Mouse (Mus musculus): Measurements from ENCODE around the gene Zmynd15. TPM values are rescaled to one million over a fixed set of nuclear protein-coding genes. Genes with fewer than 3 reads are reported as not detected.

Zmynd15 gene
- polyA plus RNA-seq, 1 experiment, result 1.3 TPM

- Histone ChIP-seq H3K27me3 (ENCODE audit: control insufficient read depth, insufficient read depth, low read length, poor library complexity, severe bottlenecking) (no peaks in the 10 kb centered on the region), H3K27ac (ENCODE audit: insufficient read depth, low read length) (no peak overlapping the region), H3K9ac (ENCODE audit: low read depth, poor library complexity, severe bottlenecking) (no peak overlapping the region), H3K4me1 (ENCODE audit: control insufficient read depth, insufficient read depth, low read length) (no peaks in the 10 kb centered on the region), H3K9me3 (replicated peaks; ENCODE audit: control insufficient read depth, insufficient read depth, low read length, poor library complexity, severe bottlenecking) (no peaks in the 10 kb centered on the region), H3K36me3 (ENCODE audit: control insufficient read depth, insufficient read depth, low read length, poor library complexity, severe bottlenecking) (no peaks in the 10 kb centered on the region), H3K4me3 (ENCODE audit: low read depth, low read length) (no peak overlapping the region)
- no peak for TF ChIP-seq POLR2A (IDR thresholded peaks at IDR 0.05; ENCODE audit: insufficient read depth, low read length)
- no peak for TF ChIP-seq EP300 (IDR thresholded peaks at IDR 0.05; ENCODE audit: insufficient read depth, low read depth, low read length)
- TF ChIP-seq CTCF (IDR thresholded peaks at IDR 0.05; ENCODE audit: low read depth, low read length), result no peak
Observed at GRCm38 (mm10) chr11:70485498-70485897, 26.3 kb downstream of the Zmynd15 start.

- Histone ChIP-seq H3K9ac (ENCODE audit: low read depth, poor library complexity, severe bottlenecking) (no peak overlapping the region), H3K9me3 (replicated peaks; ENCODE audit: control insufficient read depth, insufficient read depth, low read length, poor library complexity, severe bottlenecking) (no peaks in the 10 kb centered on the region), H3K36me3 (ENCODE audit: control insufficient read depth, insufficient read depth, low read length, poor library complexity, severe bottlenecking) (no peaks in the 10 kb centered on the region), H3K4me1 (ENCODE audit: control insufficient read depth, insufficient read depth, low read length) (no peaks in the 10 kb centered on the region), H3K27ac (ENCODE audit: insufficient read depth, low read length) (no peak overlapping the region), H3K4me3 (ENCODE audit: low read depth, low read length) (no peak overlapping the region), H3K27me3 (ENCODE audit: control insufficient read depth, insufficient read depth, low read length, poor library complexity, severe bottlenecking) (no peaks in the 10 kb centered on the region)
- TF ChIP-seq EP300 (IDR thresholded peaks at IDR 0.05; ENCODE audit: insufficient read depth, low read depth, low read length) (no peak), POLR2A (IDR thresholded peaks at IDR 0.05; ENCODE audit: insufficient read depth, low read length) (no peak), CTCF (IDR thresholded peaks at IDR 0.05; ENCODE audit: low read depth, low read length) (no peak)
Observed at GRCm38 (mm10) chr11:70487816-70488215, 28.6 kb downstream of the Zmynd15 start.

- no peaks in the 10 kb centered on the region for H3K27me3 ChIP-seq (ENCODE audit: control insufficient read depth, insufficient read depth, low read length, poor library complexity, severe bottlenecking)
- TF ChIP-seq CTCF (IDR thresholded peaks at IDR 0.05; ENCODE audit: low read depth, low read length) (no peak), POLR2A (IDR thresholded peaks at IDR 0.05; ENCODE audit: insufficient read depth, low read length) (no peak), EP300 (IDR thresholded peaks at IDR 0.05; ENCODE audit: insufficient read depth, low read depth, low read length) (no peak)
- H3K4me1 ChIP-seq (ENCODE audit: control insufficient read depth, insufficient read depth, low read length), result no peaks in the 10 kb centered on the region
- H3K9me3 ChIP-seq (replicated peaks; ENCODE audit: control insufficient read depth, insufficient read depth, low read length, poor library complexity, severe bottlenecking), result no peaks in the 10 kb centered on the region
- H3K36me3 ChIP-seq (ENCODE audit: control insufficient read depth, insufficient read depth, low read length, poor library complexity, severe bottlenecking), result no peaks in the 10 kb centered on the region
- H3K4me3 ChIP-seq (ENCODE audit: low read depth, low read length), result no peak overlapping the region
- H3K27ac ChIP-seq (ENCODE audit: insufficient read depth, low read length), result no peak overlapping the region
- no peak overlapping the region for H3K9ac ChIP-seq (ENCODE audit: low read depth, poor library complexity, severe bottlenecking)
Observed at GRCm38 (mm10) chr11:70489138-70489537, 29.9 kb downstream of the Zmynd15 start.

- TF ChIP-seq EP300 (IDR thresholded peaks at IDR 0.05; ENCODE audit: insufficient read depth, low read depth, low read length), result no peak
- TF ChIP-seq POLR2A (IDR thresholded peaks at IDR 0.05; ENCODE audit: insufficient read depth, low read length), result no peak
- TF ChIP-seq CTCF (IDR thresholded peaks at IDR 0.05; ENCODE audit: low read depth, low read length), result no peak
- Histone ChIP-seq H3K9me3 (replicated peaks; ENCODE audit: control insufficient read depth, insufficient read depth, low read length, poor library complexity, severe bottlenecking) (no peaks in the 10 kb centered on the region), H3K27me3 (ENCODE audit: control insufficient read depth, insufficient read depth, low read length, poor library complexity, severe bottlenecking) (no peaks in the 10 kb centered on the region), H3K4me1 (ENCODE audit: control insufficient read depth, insufficient read depth, low read length) (no peaks in the 10 kb centered on the region), H3K36me3 (ENCODE audit: control insufficient read depth, insufficient read depth, low read length, poor library complexity, severe bottlenecking) (no peaks in the 10 kb centered on the region), H3K27ac (ENCODE audit: insufficient read depth, low read length) (no peak overlapping the region), H3K9ac (ENCODE audit: low read depth, poor library complexity, severe bottlenecking) (no peak overlapping the region), H3K4me3 (ENCODE audit: low read depth, low read length) (no peak overlapping the region)
Observed at GRCm38 (mm10) chr11:70489684-70490083, 30.5 kb downstream of the Zmynd15 start.

- Histone ChIP-seq H3K9me3 (replicated peaks; ENCODE audit: control insufficient read depth, insufficient read depth, low read length, poor library complexity, severe bottlenecking) (no peaks in the 10 kb centered on the region), H3K9ac (ENCODE audit: low read depth, poor library complexity, severe bottlenecking) (no peak overlapping the region), H3K27me3 (ENCODE audit: control insufficient read depth, insufficient read depth, low read length, poor library complexity, severe bottlenecking) (no peaks in the 10 kb centered on the region)
Observed at GRCm38 (mm10) chr11:70499566-70500475, 40.6 kb downstream of the Zmynd15 start.

GRCm38 (mm10) chr11:70500476-70500812 is 41.2 kb downstream of the Zmynd15 start:
- Histone ChIP-seq H3K9me3 (replicated peaks; ENCODE audit: control insufficient read depth, insufficient read depth, low read length, poor library complexity, severe bottlenecking) (no peaks in the 10 kb centered on the region), H3K9ac (ENCODE audit: low read depth, poor library complexity, severe bottlenecking) (no peak overlapping the region), H3K27me3 (ENCODE audit: control insufficient read depth, insufficient read depth, low read length, poor library complexity, severe bottlenecking) (no peaks in the 10 kb centered on the region), H3K4me3 (ENCODE audit: low read depth, low read length) (no peak overlapping the region), H3K4me1 (ENCODE audit: control insufficient read depth, insufficient read depth, low read length) (peaks cover 3% of the 10 kb centered on the region), H3K27ac (ENCODE audit: insufficient read depth, low read length) (no peak overlapping the region), H3K36me3 (ENCODE audit: control insufficient read depth, insufficient read depth, low read length, poor library complexity, severe bottlenecking) (no peaks in the 10 kb centered on the region)
- TF ChIP-seq POLR2A (IDR thresholded peaks at IDR 0.05; ENCODE audit: insufficient read depth, low read length) (no peak), CTCF (IDR thresholded peaks at IDR 0.05; ENCODE audit: low read depth, low read length) (no peak)

More at GRCm38 (mm10) chr11:70499566-70500475, 40.6 kb downstream of the Zmynd15 start:
- no peak overlapping the region for H3K4me3 ChIP-seq (ENCODE audit: low read depth, low read length)
- TF ChIP-seq CTCF (IDR thresholded peaks at IDR 0.05; ENCODE audit: low read depth, low read length) (no peak), EP300 (IDR thresholded peaks at IDR 0.05; ENCODE audit: insufficient read depth, low read depth, low read length) (no peak), POLR2A (IDR thresholded peaks at IDR 0.05; ENCODE audit: insufficient read depth, low read length) (no peak)
- H3K27ac ChIP-seq (ENCODE audit: insufficient read depth, low read length), result no peak overlapping the region
- no peaks in the 10 kb centered on the region for H3K36me3 ChIP-seq (ENCODE audit: control insufficient read depth, insufficient read depth, low read length, poor library complexity, severe bottlenecking)
- H3K4me1 ChIP-seq (ENCODE audit: control insufficient read depth, insufficient read depth, low read length), result no peaks in the 10 kb centered on the region

All from ES-Bruce4 (cell line).